Mouse (Mus musculus): ENCODE data around the gene Cflar. TPM values are rescaled to one million over a fixed set of nuclear protein-coding genes. Genes with fewer than 3 reads are reported as not detected.

The Cflar gene
- polyA plus RNA-seq, 1 experiment from 2014 or later = 26.1 TPM

- 92% methylated on average over 11 of the region's 11 CpGs for WGBS
- Histone ChIP-seq H3K9me3 (ENCODE audit: control insufficient read depth, low read length) (no peaks in the 10 kb centered on the region), H3K27me3 (replicated peaks; ENCODE audit: control insufficient read depth, insufficient read depth, low read length) (no peaks in the 10 kb centered on the region), H3K9ac (ENCODE audit: low read length) (no peak overlapping the region), H3K4me1 (replicated peaks; ENCODE audit: control insufficient read depth, insufficient read depth, low read length) (no peaks in the 10 kb centered on the region), H3K36me3 (ENCODE audit: control insufficient read depth, insufficient read depth, low read length) (peaks cover 79% of the 10 kb centered on the region), H3K4me3 (ENCODE audit: low read depth, low read length) (no peak overlapping the region), H3K27ac (ENCODE audit: low read depth) (no peak overlapping the region), H3K4me2 (ENCODE audit: low read length) (no peak overlapping the region)
- DNase-seq (ENCODE audit: low spot score) (no peak), ATAC-seq (replicated peaks; ENCODE audit: low FRiP score, low TSS enrichment, low read depth) (no peak)
Observed at GRCm38 (mm10) chr1:58734043-58734920, 23.0 kb downstream of the Cflar start.

DNA sequence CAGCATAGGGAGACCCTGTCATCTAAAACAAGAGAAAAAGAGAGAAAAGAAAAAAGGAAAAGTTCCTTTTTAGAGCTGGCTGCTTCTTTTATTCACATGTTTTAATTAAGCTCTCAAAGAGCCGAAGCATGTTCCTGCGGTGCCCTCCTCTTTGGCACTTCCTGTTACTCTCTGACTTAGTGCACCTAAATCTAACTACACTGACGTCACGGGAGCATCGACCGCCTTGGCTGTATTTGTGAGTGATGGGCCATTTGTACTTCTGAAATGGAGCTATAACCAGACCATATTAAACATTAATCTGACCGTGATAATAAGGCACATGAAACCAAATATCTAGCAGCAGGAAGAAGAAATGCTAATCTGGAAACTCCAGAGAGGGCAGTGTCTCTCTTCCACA, 24.7 kb downstream of the Cflar start:
- ATAC-seq (replicated peaks; ENCODE audit: low FRiP score, low TSS enrichment, low read depth) (no peak), DNase-seq (ENCODE audit: low spot score) (no peak)
- Histone ChIP-seq H3K4me2 (ENCODE audit: low read length) (no peak overlapping the region), H3K4me3 (ENCODE audit: low read depth, low read length) (no peak overlapping the region), H3K27ac (ENCODE audit: low read depth) (no peak overlapping the region), H3K9ac (ENCODE audit: low read length) (no peak overlapping the region), H3K36me3 (ENCODE audit: control insufficient read depth, insufficient read depth, low read length) (peaks cover 85% of the 10 kb centered on the region), H3K27me3 (replicated peaks; ENCODE audit: control insufficient read depth, insufficient read depth, low read length) (no peaks in the 10 kb centered on the region), H3K9me3 (ENCODE audit: control insufficient read depth, low read length) (no peaks in the 10 kb centered on the region), H3K4me1 (replicated peaks; ENCODE audit: control insufficient read depth, insufficient read depth, low read length) (no peaks in the 10 kb centered on the region)
- WGBS = 89% methylated on average over 7 of the region's 7 CpGs

DNA sequence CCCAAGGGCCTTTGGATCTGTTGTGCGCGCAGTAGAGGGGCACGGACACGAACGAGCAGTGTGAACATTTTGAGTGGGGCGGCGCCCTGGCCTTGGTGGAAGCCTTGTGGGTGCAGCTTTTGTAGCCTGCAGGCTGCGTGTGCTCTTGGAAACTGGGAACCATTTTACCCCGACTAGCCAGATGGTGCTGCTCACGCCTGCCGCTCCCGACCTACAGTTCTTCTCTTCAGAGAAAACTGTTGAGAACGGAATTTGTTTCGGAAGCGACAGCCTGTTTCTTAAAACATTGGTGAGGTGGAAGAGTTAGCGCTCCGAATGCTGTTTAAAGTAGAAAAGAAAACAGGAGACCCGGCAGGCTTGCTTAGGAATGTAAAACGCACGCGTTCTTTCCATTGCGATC, 25.7 kb downstream of the Cflar start:
- Histone ChIP-seq H3K36me3 (ENCODE audit: control insufficient read depth, insufficient read depth, low read length) (peaks cover 85% of the 10 kb centered on the region), H3K27me3 (replicated peaks; ENCODE audit: control insufficient read depth, insufficient read depth, low read length) (no peaks in the 10 kb centered on the region), H3K4me3 (ENCODE audit: low read depth, low read length) (no peak overlapping the region), H3K27ac (ENCODE audit: low read depth) (no peak overlapping the region), H3K9ac (ENCODE audit: low read length) (no peak overlapping the region), H3K9me3 (ENCODE audit: control insufficient read depth, low read length) (no peaks in the 10 kb centered on the region), H3K4me2 (ENCODE audit: low read length) (no peak overlapping the region), H3K4me1 (replicated peaks; ENCODE audit: control insufficient read depth, insufficient read depth, low read length) (no peaks in the 10 kb centered on the region)
- ATAC-seq (replicated peaks; ENCODE audit: low FRiP score, low TSS enrichment, low read depth) (no peak), DNase-seq (ENCODE audit: low spot score) (no peak)
- 93% methylated on average over 22 of the region's 22 CpGs for WGBS

- H3K27me3 ChIP-seq (replicated peaks; ENCODE audit: control insufficient read depth, insufficient read depth, low read length) = no peaks in the 10 kb centered on the region
- H3K4me1 ChIP-seq (replicated peaks; ENCODE audit: control insufficient read depth, insufficient read depth, low read length) = no peaks in the 10 kb centered on the region
- no peak overlapping the region for H3K4me2 ChIP-seq (ENCODE audit: low read length)
- peaks cover 94% of the 10 kb centered on the region for H3K36me3 ChIP-seq (ENCODE audit: control insufficient read depth, insufficient read depth, low read length)
- H3K9me3 ChIP-seq (ENCODE audit: control insufficient read depth, low read length) = no peaks in the 10 kb centered on the region
- ATAC-seq (replicated peaks; ENCODE audit: low FRiP score, low TSS enrichment, low read depth) (no peak), DNase-seq (ENCODE audit: low spot score) (no peak)
- no peak overlapping the region for H3K27ac ChIP-seq (ENCODE audit: low read depth)
- 88% methylated on average over 7 of the region's 7 CpGs for WGBS
- H3K9ac ChIP-seq (ENCODE audit: low read length) = no peak overlapping the region
- H3K4me3 ChIP-seq (ENCODE audit: low read depth, low read length) = no peak overlapping the region
Observed at GRCm38 (mm10) chr1:58739529-58739928, 28.2 kb downstream of the Cflar start.

DNA sequence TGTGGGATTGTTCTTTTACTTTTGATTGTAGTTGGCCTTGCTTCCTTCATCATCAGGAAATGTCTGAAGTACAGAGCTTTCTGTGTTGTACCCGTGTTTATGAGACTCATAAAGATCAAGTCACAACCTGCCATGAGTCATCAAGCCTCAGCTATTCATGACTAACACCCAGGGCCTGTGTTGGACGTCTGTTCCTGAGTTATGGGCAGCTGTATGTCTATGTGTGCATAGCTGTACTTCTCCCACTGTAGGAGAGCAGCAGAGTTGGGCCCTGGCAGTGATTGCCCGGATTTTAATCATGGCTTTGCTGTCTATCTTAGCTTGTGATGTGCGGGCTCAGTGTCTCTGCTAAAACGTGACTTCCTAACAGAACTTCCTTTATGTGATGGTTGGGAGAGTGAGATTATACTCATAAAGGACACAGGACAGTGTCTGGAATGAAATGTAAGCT, 31.3 kb downstream of the Cflar start:
- Histone ChIP-seq H3K27ac (ENCODE audit: low read depth) (no peak overlapping the region), H3K27me3 (replicated peaks; ENCODE audit: control insufficient read depth, insufficient read depth, low read length) (no peaks in the 10 kb centered on the region), H3K9me3 (ENCODE audit: control insufficient read depth, low read length) (no peaks in the 10 kb centered on the region), H3K4me1 (replicated peaks; ENCODE audit: control insufficient read depth, insufficient read depth, low read length) (no peaks in the 10 kb centered on the region), H3K36me3 (ENCODE audit: control insufficient read depth, insufficient read depth, low read length) (peaks cover 91% of the 10 kb centered on the region), H3K4me3 (ENCODE audit: low read depth, low read length) (no peak overlapping the region), H3K9ac (ENCODE audit: low read length) (no peak overlapping the region), H3K4me2 (ENCODE audit: low read length) (no peak overlapping the region)
- WGBS = 73% methylated on average over 5 of the region's 5 CpGs
- no peak for ATAC-seq (replicated peaks; ENCODE audit: low FRiP score, low TSS enrichment, low read depth)
- DNase-seq (ENCODE audit: low spot score) = no peak

- H3K4me3 ChIP-seq (ENCODE audit: low read depth, low read length) = no peak overlapping the region
- 87% methylated on average over 6 of the region's 6 CpGs for WGBS
- DNase-seq (ENCODE audit: low spot score) = no peak
- no peak overlapping the region for H3K27ac ChIP-seq (ENCODE audit: low read depth)
- no peaks in the 10 kb centered on the region for H3K4me1 ChIP-seq (replicated peaks; ENCODE audit: control insufficient read depth, insufficient read depth, low read length)
- H3K27me3 ChIP-seq (replicated peaks; ENCODE audit: control insufficient read depth, insufficient read depth, low read length) = no peaks in the 10 kb centered on the region
- peaks cover 91% of the 10 kb centered on the region for H3K36me3 ChIP-seq (ENCODE audit: control insufficient read depth, insufficient read depth, low read length)
- no peak for ATAC-seq (replicated peaks; ENCODE audit: low FRiP score, low TSS enrichment, low read depth)
- no peak overlapping the region for H3K9ac ChIP-seq (ENCODE audit: low read length)
- no peak overlapping the region for H3K4me2 ChIP-seq (ENCODE audit: low read length)
- no peaks in the 10 kb centered on the region for H3K9me3 ChIP-seq (ENCODE audit: control insufficient read depth, low read length)
Observed at GRCm38 (mm10) chr1:58743252-58743651, 31.9 kb downstream of the Cflar start.

DNA sequence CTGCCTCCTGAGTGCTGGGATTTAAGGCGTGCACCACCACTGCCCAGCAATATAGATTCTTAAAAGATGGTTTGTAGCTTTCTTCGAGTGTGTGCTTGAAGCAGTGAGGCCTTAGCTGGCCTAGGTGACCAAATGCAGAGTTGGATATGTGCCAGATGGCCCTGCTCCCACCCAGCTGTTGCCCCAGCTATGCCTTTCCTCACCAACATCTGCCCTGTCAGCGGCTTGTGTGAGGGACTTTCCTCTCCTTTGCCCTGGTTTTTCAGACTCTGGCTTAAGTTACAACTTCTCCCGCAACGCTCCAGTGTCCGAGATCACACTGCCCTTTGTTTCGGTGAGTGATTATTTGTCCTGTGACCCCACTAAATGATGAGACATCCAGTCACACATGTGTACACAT, 33.3 kb downstream of the Cflar start:
- Histone ChIP-seq H3K4me2 (ENCODE audit: low read length) (no peak overlapping the region), H3K36me3 (ENCODE audit: control insufficient read depth, insufficient read depth, low read length) (peaks cover 93% of the 10 kb centered on the region), H3K4me1 (replicated peaks; ENCODE audit: control insufficient read depth, insufficient read depth, low read length) (no peaks in the 10 kb centered on the region), H3K27ac (ENCODE audit: low read depth) (no peak overlapping the region), H3K27me3 (replicated peaks; ENCODE audit: control insufficient read depth, insufficient read depth, low read length) (no peaks in the 10 kb centered on the region), H3K9ac (ENCODE audit: low read length) (no peak overlapping the region), H3K9me3 (ENCODE audit: control insufficient read depth, low read length) (no peaks in the 10 kb centered on the region), H3K4me3 (ENCODE audit: low read depth, low read length) (no peak overlapping the region)
- no peak for ATAC-seq (replicated peaks; ENCODE audit: low FRiP score, low TSS enrichment, low read depth)
- WGBS = 88% methylated on average over 7 of the region's 7 CpGs
- no peak for DNase-seq (ENCODE audit: low spot score)

- H3K27me3 ChIP-seq (replicated peaks; ENCODE audit: control insufficient read depth, insufficient read depth, low read length) = no peaks in the 10 kb centered on the region
- no peaks in the 10 kb centered on the region for H3K4me1 ChIP-seq (replicated peaks; ENCODE audit: control insufficient read depth, insufficient read depth, low read length)
- H3K4me3 ChIP-seq (ENCODE audit: low read depth, low read length) = no peak overlapping the region
- peaks cover 70% of the 10 kb centered on the region for H3K36me3 ChIP-seq (ENCODE audit: control insufficient read depth, insufficient read depth, low read length)
- no peak overlapping the region for H3K27ac ChIP-seq (ENCODE audit: low read depth)
- H3K4me2 ChIP-seq (ENCODE audit: low read length) = no peak overlapping the region
- ATAC-seq (replicated peaks; ENCODE audit: low FRiP score, low TSS enrichment, low read depth) = no peak
- H3K9me3 ChIP-seq (ENCODE audit: control insufficient read depth, low read length) = no peaks in the 10 kb centered on the region
- 76% methylated on average over 9 of the region's 9 CpGs for WGBS
- no peak for DNase-seq (ENCODE audit: low spot score)
- H3K9ac ChIP-seq (ENCODE audit: low read length) = no peak overlapping the region
Observed at GRCm38 (mm10) chr1:58746880-58747279, 35.6 kb downstream of the Cflar start.

DNA sequence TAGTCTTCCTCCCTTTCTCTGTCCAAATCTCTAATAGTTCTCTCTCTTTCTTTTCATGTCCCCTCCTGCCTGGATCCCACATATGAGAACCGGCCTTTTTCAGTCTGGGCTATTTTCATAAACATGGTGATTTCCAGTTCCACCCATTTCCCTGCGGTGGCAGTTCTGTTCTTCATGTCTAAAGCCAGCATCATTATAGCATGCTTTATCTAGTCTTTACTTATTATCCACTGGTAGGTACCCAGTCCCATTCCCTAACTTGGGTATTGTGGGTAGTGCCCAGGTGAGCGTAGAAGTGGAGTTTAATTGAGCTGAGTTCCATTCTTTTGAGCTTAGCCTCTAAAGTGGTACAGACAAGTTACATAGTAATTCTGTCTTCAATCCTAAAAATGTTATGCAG, 48.1 kb downstream of the Cflar start:
- ATAC-seq (replicated peaks; ENCODE audit: low FRiP score, low TSS enrichment, low read depth) (no peak), DNase-seq (ENCODE audit: low spot score) (no peak)
- Histone ChIP-seq H3K4me3 (ENCODE audit: low read depth, low read length) (no peak overlapping the region), H3K9me3 (ENCODE audit: control insufficient read depth, low read length) (no peaks in the 10 kb centered on the region), H3K27me3 (replicated peaks; ENCODE audit: control insufficient read depth, insufficient read depth, low read length) (no peaks in the 10 kb centered on the region), H3K4me2 (ENCODE audit: low read length) (no peak overlapping the region), H3K4me1 (replicated peaks; ENCODE audit: control insufficient read depth, insufficient read depth, low read length) (no peaks in the 10 kb centered on the region), H3K27ac (ENCODE audit: low read depth) (no peak overlapping the region), H3K36me3 (ENCODE audit: control insufficient read depth, insufficient read depth, low read length) (peaks cover 33% of the 10 kb centered on the region), H3K9ac (ENCODE audit: low read length) (no peak overlapping the region)
- 94% methylated on average over 3 of the region's 3 CpGs for whole genome bisulfite sequencing
